In the genomic region with DNA sequence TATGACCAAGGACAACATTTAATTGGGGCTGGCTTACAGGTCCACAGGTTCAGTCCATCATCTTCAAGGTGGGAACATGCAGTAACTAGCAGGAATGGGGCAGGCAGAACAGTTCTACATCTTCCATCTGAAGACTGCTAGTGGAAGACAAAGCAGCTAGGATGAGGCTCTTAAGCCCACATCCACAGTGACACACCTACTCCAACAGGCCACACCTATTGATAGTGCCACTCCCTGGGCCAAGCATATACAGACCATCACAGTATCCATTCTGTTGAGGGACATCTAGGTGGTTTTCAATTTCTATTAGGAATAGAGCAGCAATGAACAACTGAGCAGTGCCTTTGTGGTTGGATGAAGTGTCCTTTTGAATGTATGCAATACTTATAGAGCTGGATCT, we compare ENCODE assay signal across 23 mouse cellular contexts. TPM values are rescaled to one million over a fixed set of nuclear protein-coding genes. Genes with fewer than 3 reads are reported as not detected.
"Had no signal": no experiment of that assay in that cellular context is flagged by ENCODE, and none has a peak within 500 bp of the region (broad histone marks: within the 10 kb centered on the region; RNA-seq: fewer than 3 reads in every experiment).

No protein-coding gene starts in this region.

- H3K4me2 ChIP-seq: limb, embryonic 15.5 days; lung, embryonic 14.5 days; neural tube, embryonic 15.5 days had no signal

- H3K9ac ChIP-seq: limb, embryonic 15.5 days; lung, embryonic 14.5 days; neural tube, embryonic 15.5 days had no signal

- H3K4me3 ChIP-seq: limb, embryonic 15.5 days; midbrain, embryonic 10.5 days; myocyte; neural tube, embryonic 15.5 days had no signal

- H3K4me1 ChIP-seq: limb, embryonic 15.5 days; midbrain, embryonic 10.5 days; neural tube, embryonic 15.5 days had no signal

- ATAC-seq: intestine, postnatal 0 days had no signal

- H3K9me3 ChIP-seq: limb, embryonic 15.5 days; midbrain, embryonic 10.5 days; neural tube, embryonic 15.5 days had no signal

- H3K27me3 ChIP-seq: limb, embryonic 15.5 days; neural tube, embryonic 15.5 days had no signal

- H3K27ac ChIP-seq: limb, embryonic 15.5 days; midbrain, embryonic 10.5 days; neural tube, embryonic 15.5 days had no signal

- DNase-seq: kidney, adult 8-10 months; kidney, postnatal 10 days; kidney, postnatal 4 days; left cerebral cortex, postnatal 4 days; lung, embryonic 14.5 days; lung, postnatal 10 days; lung, postnatal 4 days; midbrain, embryonic 14.5 days; right cerebral cortex, adult 18-20 months; thymus, postnatal 36 days had no signal

RNA-seq across cellular contexts. Expression of gene Ccdc83, which starts 54.6 kb away (rescaled TPM):
- total RNA-seq: layer of hippocampus, adult 8-10 months; layer of hippocampus, postnatal 14 days; left cerebral cortex, adult 18-20 months; left cerebral cortex, postnatal 10 days; left cerebral cortex, postnatal 4 days; megakaryocyte, adult 5-6 weeks had no signal
- polyA plus RNA-seq: intestine, postnatal 0 days; limb, embryonic 15.5 days; lung, embryonic 14.5 days; midbrain, embryonic 10.5 days; midbrain, embryonic 14.5 days; neural tube, embryonic 11.5 days; neural tube, embryonic 15.5 days; stomach, embryonic 14.5 days; thymus, postnatal 0 days had no signal
